Mouse (Mus musculus) midbrain, postnatal 0 days (tissue): ENCODE data around the gene Pcbp2. TPM values are rescaled to one million over a fixed set of nuclear protein-coding genes. Genes with fewer than 3 reads are reported as not detected.

ENCODE experiments used
- ATAC-seq: fragments of 200-750 bp; cut with Nextera tagmentation; 2 replicates; pipeline ENCODE4 v1.8.0; 2017; ENCODE audit warnings: moderate number of reproducible peaks, mild to moderate bottlenecking, moderate TSS enrichment, moderate library complexity; ENCODE audit not compliant: low FRiP score
- DNase-seq: peaks from one replicate; pipeline ENCODE4 v3.0.0-alpha.2; 2015; ENCODE audit warnings: low spot score
- H3K27ac ChIP-seq: fragments of 300-500 bp; sonication (generic); 2 replicates; pipeline ENCODE4 v1.5.1; 2014; ENCODE audit warnings: low read depth, mild to moderate bottlenecking, low read length, mixed read lengths
- H3K27me3 ChIP-seq: fragments of 300-500 bp; sonication (generic); 2 replicates; pipeline ENCODE4 v1.6.1; 2014; ENCODE audit warnings: low read length, control low read depth, mixed read lengths; ENCODE audit not compliant: insufficient read depth
- H3K36me3 ChIP-seq: fragments of 300-500 bp; sonication (generic); 2 replicates; pipeline ENCODE4 v1.6.1; 2014; ENCODE audit warnings: low read length, control low read depth, mixed read lengths; ENCODE audit not compliant: insufficient read depth
- H3K4me1 ChIP-seq: fragments of 300-500 bp; sonication (generic); 2 replicates; pipeline ENCODE4 v1.6.1; 2014; ENCODE audit warnings: mild to moderate bottlenecking, control low read depth, antibody characterized with exemption, low read length, mixed read lengths; ENCODE audit not compliant: insufficient read depth
- H3K4me2 ChIP-seq: fragments of 300-500 bp; sonication (generic); 2 replicates; pipeline ENCODE4 v1.6.1; 2014; ENCODE audit warnings: low read depth, mild to moderate bottlenecking, low read length, mixed read lengths; ENCODE audit not compliant: poor library complexity, severe bottlenecking
- H3K4me3 ChIP-seq: fragments of 300-500 bp; sonication (generic); 2 replicates; pipeline ENCODE4 v1.5.1; 2014; ENCODE audit warnings: low read depth, mild to moderate bottlenecking, low read length, moderate library complexity
- H3K9ac ChIP-seq: fragments of 300-500 bp; sonication (generic); replicated peaks from 2 replicates; pipeline ENCODE4 v1.6.1; 2014; ENCODE audit warnings: mild to moderate bottlenecking, low read length, moderate library complexity, mixed read lengths; ENCODE audit not compliant: poor library complexity, severe bottlenecking
- H3K9me3 ChIP-seq: fragments of 300-500 bp; sonication (generic); 2 replicates; pipeline ENCODE4 v1.6.1; 2016; ENCODE audit warnings: low read length, control low read depth
- CTCF ChIP-seq: IDR thresholded peaks from 2 replicates; pipeline ENCODE4 v1.5.1; 2016; ENCODE audit warnings: antibody characterized with exemption, mild to moderate bottlenecking
- WGBS: fragments of 180-500 bp; shearing (Covaris S2); extraction: QIAGEN DNeasy Blood & Tissue Kit; methylation state at CpG from one replicate; pipeline ENCODE4 v1.1.7; 2014; 5-methylcytosine and 5-hydroxymethylcytosine counted together
- polyA plus RNA-seq: library from polyadenylated mRNA; unstranded; fragments of >200 nt; fragmentation: Nextera tagmentation; extraction: Ambion mirVana; gene quantifications from 2 replicates; pipeline ENCODE4 v1.2.1, GENCODE M21; 2015
- total RNA-seq: library from RNA; depleted of rRNA; stranded (reverse); fragments of >200 nt; gene quantifications from 2 replicates; pipeline ENCODE4 v1.2.3, GENCODE M21; 2014

The Pcbp2 gene
- total and polyA plus RNA-seq, 2 experiments from 2014 or later: 103 to 150 TPM

DNA sequence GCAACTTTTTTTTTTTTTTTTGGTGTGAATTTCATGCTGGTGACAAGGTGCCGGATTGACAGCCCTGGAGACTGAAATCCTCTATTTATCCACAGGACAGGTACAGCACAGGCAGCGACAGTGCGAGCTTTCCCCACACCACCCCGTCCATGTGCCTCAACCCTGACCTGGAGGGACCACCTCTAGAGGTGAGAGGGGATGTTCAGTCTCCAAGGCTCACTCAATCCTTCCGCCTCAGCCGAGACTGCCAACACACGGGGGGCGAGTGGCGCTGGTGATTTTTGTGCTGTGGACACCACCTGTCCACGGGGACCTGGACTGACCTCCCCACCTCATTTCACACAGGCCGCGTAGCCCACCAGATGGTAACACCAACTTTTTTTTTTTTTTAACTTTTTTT lies 15.5 kb downstream of the Pcbp2 start:
- TF ChIP-seq CTCF: no peak
- DNase-seq (no peak), ATAC-seq (no peak)
- Histone ChIP-seq H3K27me3 (no peaks in the 10 kb centered on the region), H3K9me3 (no peaks in the 10 kb centered on the region), H3K36me3 (peaks cover 51% of the 10 kb centered on the region), H3K4me2 (no peak overlapping the region), H3K9ac (no peak overlapping the region), H3K27ac (no peak overlapping the region), H3K4me1 (no peaks in the 10 kb centered on the region), H3K4me3 (no peak overlapping the region)
- 94% methylated on average over 12 of the region's 12 CpGs for WGBS

DNA sequence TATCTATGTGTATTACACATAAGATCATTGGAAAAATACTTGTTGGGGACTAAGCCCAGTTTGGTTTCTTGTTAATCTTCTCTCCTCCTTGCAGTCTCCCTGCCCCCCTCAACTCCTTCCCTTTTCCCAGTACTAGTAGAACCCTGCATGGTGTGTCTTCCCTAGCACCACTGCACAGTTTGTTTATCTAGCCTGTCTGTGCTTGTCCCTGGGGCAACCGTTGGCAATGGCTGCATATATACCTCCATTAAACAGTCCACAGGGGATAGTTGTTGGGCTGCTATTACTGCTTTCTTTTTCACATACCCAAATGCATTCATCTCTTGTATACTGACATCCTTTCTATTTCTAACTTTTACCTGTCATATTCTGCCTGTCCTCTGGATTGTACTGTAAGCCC lies 17.3 kb downstream of the Pcbp2 start:
- H3K36me3 ChIP-seq: peaks cover 54% of the 10 kb centered on the region
- H3K4me3 ChIP-seq: no peak overlapping the region
- H3K9ac ChIP-seq: no peak overlapping the region
- no peak overlapping the region for H3K27ac ChIP-seq
- ATAC-seq (no peak), DNase-seq (no peak)
- H3K4me1 ChIP-seq: no peaks in the 10 kb centered on the region
- TF ChIP-seq CTCF: no peak
- H3K9me3 ChIP-seq: no peaks in the 10 kb centered on the region
- H3K4me2 ChIP-seq: no peak overlapping the region
- no peaks in the 10 kb centered on the region for H3K27me3 ChIP-seq
- 86% methylated on average over 1 of the region's 1 CpGs for WGBS

DNA sequence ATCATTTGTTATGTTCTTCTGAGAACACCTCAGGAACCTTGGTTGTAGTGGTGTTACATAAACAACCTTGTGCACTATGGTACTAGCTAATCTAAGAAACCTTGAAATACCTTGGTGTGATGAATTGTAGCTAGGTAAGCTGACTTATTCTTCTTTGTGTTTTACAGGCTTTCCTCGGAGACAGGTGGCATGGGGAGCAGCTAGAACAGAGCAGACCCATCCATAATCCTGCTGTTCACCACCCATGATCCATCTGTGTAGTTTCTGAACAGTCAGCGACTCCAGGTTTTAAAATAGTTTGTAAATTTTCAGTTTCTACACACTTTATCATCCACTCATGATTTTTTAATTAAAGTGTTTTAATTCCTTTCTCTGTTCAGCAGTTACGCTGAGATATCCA lies 28.0 kb downstream of the Pcbp2 start:
- 83% methylated on average over 3 of the region's 3 CpGs for WGBS
- ATAC-seq (no peak), DNase-seq (no peak)
- Histone ChIP-seq H3K9ac (no peak overlapping the region), H3K27ac (no peak overlapping the region), H3K4me1 (no peaks in the 10 kb centered on the region), H3K4me3 (no peak overlapping the region), H3K9me3 (no peaks in the 10 kb centered on the region), H3K4me2 (no peak overlapping the region), H3K27me3 (no peaks in the 10 kb centered on the region), H3K36me3 (peaks cover 55% of the 10 kb centered on the region)
- no peak for TF ChIP-seq CTCF

DNA sequence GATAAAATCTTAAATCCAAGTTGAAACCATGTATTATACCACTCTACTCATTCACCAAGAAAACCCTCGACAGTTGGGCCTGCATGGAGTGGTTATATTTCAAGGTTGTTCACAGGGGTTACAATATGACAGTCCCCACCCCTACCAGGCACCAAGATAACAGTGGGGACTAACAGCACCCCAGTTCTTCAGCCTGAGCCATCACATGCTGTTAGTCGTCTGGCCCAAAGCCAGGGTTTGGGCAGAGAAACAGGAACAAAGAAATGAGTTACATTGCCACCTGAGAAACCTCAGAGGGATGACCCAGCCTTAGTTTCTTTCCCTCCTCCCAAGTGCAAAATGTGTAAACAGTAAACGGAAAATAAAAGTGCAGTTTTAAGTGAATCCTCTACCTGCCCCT lies 29.0 kb downstream of the Pcbp2 start:
- H3K4me3 ChIP-seq: no peak overlapping the region
- no peaks in the 10 kb centered on the region for H3K27me3 ChIP-seq
- H3K36me3 ChIP-seq: peaks cover 58% of the 10 kb centered on the region
- H3K27ac ChIP-seq: no peak overlapping the region
- H3K9me3 ChIP-seq: no peaks in the 10 kb centered on the region
- no peak for TF ChIP-seq CTCF
- H3K4me2 ChIP-seq: no peak overlapping the region
- WGBS: 76% methylated on average over 3 of the region's 3 CpGs
- DNase-seq (no peak), ATAC-seq (no peak)
- H3K4me1 ChIP-seq: no peaks in the 10 kb centered on the region
- no peak overlapping the region for H3K9ac ChIP-seq

DNA sequence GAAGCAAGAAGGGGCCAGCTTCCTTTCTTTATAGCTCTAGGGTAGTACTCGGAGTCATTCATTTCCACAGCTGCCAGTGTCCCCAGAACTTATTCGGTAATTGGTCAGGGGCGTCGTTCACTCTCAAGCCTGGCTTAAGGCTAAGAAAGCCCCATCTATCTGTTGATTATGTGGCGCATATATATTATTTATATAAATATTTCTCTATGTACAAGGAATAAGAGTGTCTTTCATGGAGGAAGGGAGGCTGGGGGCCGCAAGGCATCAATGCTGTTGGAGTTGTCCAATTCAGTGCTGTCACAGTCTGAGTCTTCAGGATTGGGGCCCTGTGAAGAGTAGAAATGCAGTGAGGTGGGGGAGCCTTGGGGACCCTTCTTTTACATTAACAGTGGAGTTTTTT lies 29.5 kb downstream of the Pcbp2 start:
- 89% methylated on average over 6 of the region's 6 CpGs for WGBS
- Histone ChIP-seq H3K27me3 (no peaks in the 10 kb centered on the region), H3K36me3 (peaks cover 59% of the 10 kb centered on the region), H3K9ac (no peak overlapping the region), H3K4me1 (no peaks in the 10 kb centered on the region), H3K9me3 (no peaks in the 10 kb centered on the region), H3K4me3 (no peak overlapping the region), H3K4me2 (no peak overlapping the region), H3K27ac (no peak overlapping the region)
- no peak for DNase-seq
- no peak for ATAC-seq
- TF ChIP-seq CTCF: no peak

DNA sequence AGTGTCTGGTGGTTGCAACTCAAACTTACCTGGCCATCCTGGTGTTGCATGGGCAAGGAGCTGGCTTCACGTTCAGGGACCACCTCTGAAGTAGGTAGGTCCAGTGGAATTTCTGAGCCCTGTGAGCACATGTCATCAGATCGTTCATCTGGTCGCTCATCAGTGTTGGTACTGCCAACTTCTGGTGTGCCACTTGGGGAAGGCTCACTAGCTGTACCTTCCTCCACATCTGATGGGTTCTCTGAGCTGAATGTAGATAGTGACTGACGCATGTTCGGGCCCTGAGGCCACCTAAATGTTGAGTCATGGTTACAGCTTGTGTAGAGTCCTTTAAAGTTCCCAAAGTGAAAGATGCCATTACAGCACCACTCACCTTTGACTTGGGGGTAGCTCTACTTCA lies 30.1 kb downstream of the Pcbp2 start:
- no peak overlapping the region for H3K4me3 ChIP-seq
- DNase-seq: no peak
- no peak overlapping the region for H3K4me2 ChIP-seq
- no peak for TF ChIP-seq CTCF
- H3K27me3 ChIP-seq: no peaks in the 10 kb centered on the region
- H3K9me3 ChIP-seq: no peaks in the 10 kb centered on the region
- H3K27ac ChIP-seq: no peak overlapping the region
- H3K9ac ChIP-seq: no peak overlapping the region
- ATAC-seq: no peak
- 89% methylated on average over 5 of the region's 5 CpGs for WGBS
- no peaks in the 10 kb centered on the region for H3K4me1 ChIP-seq
- H3K36me3 ChIP-seq: peaks cover 65% of the 10 kb centered on the region
